Mouse (Mus musculus): ENCODE results near the gene Umad1. TPM values are rescaled to one million over a fixed set of nuclear protein-coding genes. Genes with fewer than 3 reads are reported as not detected.

Gene Umad1
- polyA plus RNA-seq, 1 experiment, result 21.9 TPM

DNA sequence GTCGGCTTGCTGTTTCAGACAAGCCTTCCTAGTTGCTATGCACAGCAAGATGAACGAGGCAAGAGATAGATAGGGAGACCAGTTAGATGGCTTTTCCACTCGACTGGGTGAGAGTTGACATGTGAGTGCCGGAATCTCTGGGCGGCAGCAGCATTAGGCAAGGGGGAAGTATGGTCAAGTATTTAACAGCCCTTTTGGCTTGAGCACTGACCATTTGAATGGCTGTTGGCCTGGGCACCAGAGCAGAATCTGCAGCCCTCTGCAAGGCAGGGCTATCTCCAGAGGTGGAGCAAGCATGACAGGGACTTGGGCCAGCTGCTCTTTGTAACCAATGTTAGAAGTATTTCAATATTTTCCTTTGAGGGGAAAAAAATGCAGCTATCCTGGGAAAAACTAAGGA, 213.8 kb downstream of the Umad1 start:
- no peaks in the 10 kb centered on the region for H3K36me3 ChIP-seq (ENCODE audit: control insufficient read depth, insufficient read depth, low read length)
- H3K4me1 ChIP-seq (ENCODE audit: control insufficient read depth, insufficient read depth, low read length), result peaks cover 4% of the 10 kb centered on the region; the same call in 1 of the 2 replicates
- TF ChIP-seq POLR2A (IDR thresholded peaks at IDR 0.05; ENCODE audit: low read depth, low read length) (no peak), CTCF (conservative IDR thresholded peaks at IDR 0.05; ENCODE audit: insufficient read depth, insufficient read length, low read depth, low read length) (no peak)
- H3K27ac ChIP-seq (ENCODE audit: insufficient read depth, low read depth, low read length), result no peak overlapping the region
- peak; percentile 39 for DNase-seq
- H3K27me3 ChIP-seq (replicated peaks; ENCODE audit: control insufficient read depth, insufficient read depth, low read length), result no peaks in the 10 kb centered on the region
- whole genome bisulfite sequencing, result 36% methylated on average over 5 of the region's 5 CpGs
- H3K4me3 ChIP-seq (ENCODE audit: insufficient read depth, low read depth, low read length), result no peak overlapping the region

DNA sequence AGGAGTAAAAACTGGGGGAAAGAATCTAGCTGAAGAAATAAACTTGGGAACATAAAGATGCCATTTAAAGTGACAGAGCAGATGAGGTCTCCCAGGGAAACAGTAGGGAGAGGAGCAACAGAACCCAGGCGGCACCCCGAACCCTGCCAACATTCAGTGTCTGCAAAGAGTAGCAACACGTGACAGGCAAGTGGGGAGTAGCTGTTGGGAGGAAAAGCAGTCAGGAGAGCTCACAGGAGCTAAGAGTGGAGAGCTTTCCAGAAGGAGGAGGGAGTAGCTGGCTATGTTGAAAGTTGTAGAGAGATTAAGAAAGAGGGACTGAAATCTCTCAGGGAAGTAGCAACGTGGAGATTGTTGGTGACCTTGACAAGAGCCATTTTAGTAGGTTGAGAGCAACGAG, 214.4 kb downstream of the Umad1 start:
- H3K4me1 ChIP-seq (ENCODE audit: control insufficient read depth, insufficient read depth, low read length), result peaks cover 4% of the 10 kb centered on the region; the same call in 1 of the 2 replicates
- TF ChIP-seq POLR2A (IDR thresholded peaks at IDR 0.05; ENCODE audit: low read depth, low read length) (no peak), CTCF (conservative IDR thresholded peaks at IDR 0.05; ENCODE audit: insufficient read depth, insufficient read length, low read depth, low read length) (no peak)
- WGBS, result 39% methylated on average over 5 of the region's 5 CpGs
- no peaks in the 10 kb centered on the region for H3K36me3 ChIP-seq (ENCODE audit: control insufficient read depth, insufficient read depth, low read length)
- H3K27ac ChIP-seq (ENCODE audit: insufficient read depth, low read depth, low read length), result no peak overlapping the region
- peak; percentile 12 for DNase-seq
- no peak overlapping the region for H3K4me3 ChIP-seq (ENCODE audit: insufficient read depth, low read depth, low read length)
- no peaks in the 10 kb centered on the region for H3K27me3 ChIP-seq (replicated peaks; ENCODE audit: control insufficient read depth, insufficient read depth, low read length)

DNA sequence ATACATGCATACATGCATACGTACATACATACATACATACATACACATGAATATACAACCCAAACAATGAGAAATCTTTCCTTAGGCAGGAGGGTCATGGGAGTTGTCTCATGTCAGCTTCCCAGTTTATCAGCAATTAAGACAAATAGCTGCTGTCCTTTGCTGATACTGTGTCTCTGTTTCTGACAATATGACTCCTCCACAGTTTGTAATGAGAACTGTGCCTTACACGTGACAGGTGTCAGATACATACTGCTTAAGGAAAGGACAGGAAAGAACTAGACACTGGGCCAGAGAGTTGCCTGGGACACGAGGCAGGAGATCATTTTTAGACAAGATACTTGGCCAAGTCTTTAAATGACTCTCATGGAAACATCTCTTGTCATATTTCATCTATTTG, 215.2 kb downstream of the Umad1 start:
- peaks cover 4% of the 10 kb centered on the region; the same call in 1 of the 2 replicates for H3K4me1 ChIP-seq (ENCODE audit: control insufficient read depth, insufficient read depth, low read length)
- DNase-seq, result no peak
- H3K36me3 ChIP-seq (ENCODE audit: control insufficient read depth, insufficient read depth, low read length), result no peaks in the 10 kb centered on the region
- WGBS, result 76% methylated on average over 3 of the region's 3 CpGs
- TF ChIP-seq POLR2A (IDR thresholded peaks at IDR 0.05; ENCODE audit: low read depth, low read length) (no peak), CTCF (conservative IDR thresholded peaks at IDR 0.05; ENCODE audit: insufficient read depth, insufficient read length, low read depth, low read length) (no peak)
- H3K4me3 ChIP-seq (ENCODE audit: insufficient read depth, low read depth, low read length), result no peak overlapping the region
- no peaks in the 10 kb centered on the region for H3K27me3 ChIP-seq (replicated peaks; ENCODE audit: control insufficient read depth, insufficient read depth, low read length)
- H3K27ac ChIP-seq (ENCODE audit: insufficient read depth, low read depth, low read length), result no peak overlapping the region

DNA sequence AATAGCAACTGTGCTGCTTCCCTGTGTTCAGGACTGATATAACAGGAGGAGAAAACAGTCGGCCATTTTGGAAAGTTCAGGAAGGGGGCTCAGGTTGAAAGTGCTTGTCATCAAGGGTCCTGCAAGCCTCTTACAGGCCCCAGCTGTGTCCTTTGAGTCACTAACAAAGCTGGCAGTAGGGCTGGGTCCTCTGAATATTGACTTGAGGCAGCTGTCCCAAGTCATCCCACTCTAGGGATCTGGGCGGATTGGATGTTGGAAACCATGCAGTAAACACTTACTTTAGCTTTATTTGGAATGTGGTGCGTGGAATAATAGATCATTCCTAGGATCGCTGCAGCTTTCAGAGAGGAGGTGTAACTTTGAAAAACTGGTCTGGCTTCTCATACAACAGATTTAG, 215.7 kb downstream of the Umad1 start:
- TF ChIP-seq CTCF (conservative IDR thresholded peaks at IDR 0.05; ENCODE audit: insufficient read depth, insufficient read length, low read depth, low read length), result no peak
- TF ChIP-seq POLR2A (IDR thresholded peaks at IDR 0.05; ENCODE audit: low read depth, low read length), result no peak
- WGBS, result 79% methylated on average over 4 of the region's 4 CpGs
- no peak overlapping the region for H3K4me3 ChIP-seq (ENCODE audit: insufficient read depth, low read depth, low read length)

DNA sequence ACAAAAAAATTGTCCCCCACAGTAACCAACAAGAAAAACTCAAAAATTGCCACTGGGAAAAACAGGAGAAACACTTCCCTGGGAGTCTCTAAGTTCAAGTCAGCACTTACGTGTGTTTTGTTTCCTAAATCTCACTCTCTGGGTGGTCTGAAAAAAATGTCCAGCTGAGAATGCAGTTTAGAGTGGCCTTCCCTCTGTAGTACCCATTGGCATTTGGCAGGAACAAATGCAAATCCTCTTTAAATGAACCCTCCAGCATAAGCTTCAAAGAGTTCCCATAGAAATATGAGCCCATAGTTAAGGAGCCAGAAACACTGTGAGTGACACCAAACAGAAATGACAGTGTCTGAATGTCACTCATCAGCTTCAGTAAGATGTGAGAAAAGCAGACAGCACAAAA, 220.1 kb downstream of the Umad1 start:
- WGBS, result 76% methylated on average over 1 of the region's 1 CpGs
- Histone ChIP-seq H3K4me1 (ENCODE audit: control insufficient read depth, insufficient read depth, low read length) (no peaks in the 10 kb centered on the region), H3K27me3 (replicated peaks; ENCODE audit: control insufficient read depth, insufficient read depth, low read length) (no peaks in the 10 kb centered on the region), H3K27ac (ENCODE audit: insufficient read depth, low read depth, low read length) (no peak overlapping the region), H3K36me3 (ENCODE audit: control insufficient read depth, insufficient read depth, low read length) (no peaks in the 10 kb centered on the region), H3K4me3 (ENCODE audit: insufficient read depth, low read depth, low read length) (no peak overlapping the region)
- DNase-seq, result no peak
- no peak for TF ChIP-seq CTCF (conservative IDR thresholded peaks at IDR 0.05; ENCODE audit: insufficient read depth, insufficient read length, low read depth, low read length)
- TF ChIP-seq POLR2A (IDR thresholded peaks at IDR 0.05; ENCODE audit: low read depth, low read length), result no peak

More for the DNA sequence above, 215.7 kb downstream of the Umad1 start:
- Histone ChIP-seq H3K27me3 (replicated peaks; ENCODE audit: control insufficient read depth, insufficient read depth, low read length) (no peaks in the 10 kb centered on the region), H3K4me1 (ENCODE audit: control insufficient read depth, insufficient read depth, low read length) (peaks cover under 1% of the 10 kb centered on the region; the same call in 1 of the 2 replicates), H3K27ac (ENCODE audit: insufficient read depth, low read depth, low read length) (no peak overlapping the region), H3K36me3 (ENCODE audit: control insufficient read depth, insufficient read depth, low read length) (no peaks in the 10 kb centered on the region)
- DNase-seq, result no peak

DNA sequence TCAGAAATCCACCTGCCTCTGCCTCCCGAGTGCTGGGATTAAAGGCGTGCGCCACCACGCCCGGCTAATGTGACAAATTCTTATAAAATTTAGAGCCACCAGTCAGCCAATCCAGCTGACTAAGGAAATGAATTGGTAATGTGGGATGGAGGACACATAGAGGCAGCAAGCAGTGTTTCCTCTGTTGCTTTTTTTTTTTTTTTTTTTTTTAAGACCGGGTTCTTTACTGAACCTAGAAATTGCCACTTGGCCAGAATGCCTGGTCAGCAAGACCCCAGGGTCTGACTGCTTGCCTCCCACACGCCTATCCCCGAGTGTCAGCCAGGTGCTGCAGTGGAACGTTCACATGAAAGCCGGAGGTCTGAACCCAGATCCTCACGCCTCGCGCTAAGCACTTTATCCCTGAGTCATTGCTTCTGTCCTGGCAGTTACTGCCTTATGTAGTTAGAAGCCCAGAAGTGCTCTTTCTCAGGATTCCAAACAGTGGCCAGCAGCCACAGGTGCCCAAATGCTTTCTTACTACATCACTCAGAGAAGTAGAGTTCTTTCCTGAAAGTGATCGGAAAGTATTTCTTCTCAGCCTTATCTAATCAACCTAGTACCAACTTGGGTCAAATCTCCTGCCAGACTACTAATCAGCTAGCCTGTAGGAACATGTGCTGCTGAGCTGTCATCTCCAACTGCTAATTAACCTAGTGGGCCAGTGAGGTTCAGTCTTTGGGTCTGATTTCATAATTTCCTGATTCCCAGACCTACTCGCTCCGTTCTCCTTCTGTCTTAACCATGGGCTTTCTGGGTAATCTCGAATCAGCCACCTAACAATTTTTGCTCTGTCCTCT, 225.6 kb downstream of the Umad1 start:
- no peak overlapping the region for H3K4me3 ChIP-seq (ENCODE audit: insufficient read depth, low read depth, low read length)
- no peaks in the 10 kb centered on the region for H3K27me3 ChIP-seq (replicated peaks; ENCODE audit: control insufficient read depth, insufficient read depth, low read length)
- TF ChIP-seq POLR2A (IDR thresholded peaks at IDR 0.05; ENCODE audit: low read depth, low read length) (no peak), CTCF (conservative IDR thresholded peaks at IDR 0.05; ENCODE audit: insufficient read depth, insufficient read length, low read depth, low read length) (no peak)
- 83% methylated on average over 17 of the region's 17 CpGs for WGBS
- H3K27ac ChIP-seq (ENCODE audit: insufficient read depth, low read depth, low read length), result no peak overlapping the region
- DNase-seq, result no peak
- no peaks in the 10 kb centered on the region for H3K4me1 ChIP-seq (ENCODE audit: control insufficient read depth, insufficient read depth, low read length)
- H3K36me3 ChIP-seq (ENCODE audit: control insufficient read depth, insufficient read depth, low read length), result no peaks in the 10 kb centered on the region

DNA sequence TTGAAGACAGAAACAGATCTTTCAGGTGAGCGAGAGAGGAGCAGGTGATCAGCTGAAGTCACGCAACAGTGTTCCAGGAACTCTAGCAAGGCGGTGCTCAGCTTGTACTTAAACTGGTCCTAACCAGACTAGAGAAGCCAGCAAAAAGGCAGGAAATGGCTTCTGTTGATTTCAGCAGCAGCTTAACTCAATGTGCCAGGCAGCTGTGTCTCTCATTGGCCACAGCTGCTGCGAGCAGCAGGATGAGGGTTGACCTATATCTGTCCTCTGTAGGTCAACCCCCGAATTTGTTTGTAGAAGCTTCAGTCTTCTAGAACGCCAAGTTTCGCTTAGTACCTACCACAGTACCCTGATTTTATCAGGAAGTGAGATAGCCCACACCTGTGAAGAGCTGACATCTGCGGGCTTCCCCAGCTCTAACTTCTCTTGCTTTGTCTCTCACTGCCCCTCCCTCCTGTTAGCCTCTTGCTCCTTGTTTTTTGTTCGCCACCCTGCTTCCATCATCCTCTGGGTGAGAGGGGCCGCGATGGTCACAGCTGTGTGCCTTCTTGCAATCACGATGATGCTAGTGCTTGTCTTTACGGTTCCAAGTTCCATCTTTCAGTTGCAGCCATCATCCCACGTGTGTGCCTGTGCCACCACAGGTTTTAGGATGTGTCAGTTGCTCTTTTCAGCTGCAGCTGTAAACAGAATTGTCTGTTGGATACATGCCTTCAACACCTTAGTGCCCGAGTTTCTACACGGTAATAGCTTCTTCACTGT, 226.5 kb downstream of the Umad1 start:
- no peak overlapping the region for H3K4me3 ChIP-seq (ENCODE audit: insufficient read depth, low read depth, low read length)
- DNase-seq, result no peak
- TF ChIP-seq POLR2A (IDR thresholded peaks at IDR 0.05; ENCODE audit: low read depth, low read length), result no peak
- no peak for TF ChIP-seq CTCF (conservative IDR thresholded peaks at IDR 0.05; ENCODE audit: insufficient read depth, insufficient read length, low read depth, low read length)
- no peaks in the 10 kb centered on the region for H3K36me3 ChIP-seq (ENCODE audit: control insufficient read depth, insufficient read depth, low read length)
- H3K4me1 ChIP-seq (ENCODE audit: control insufficient read depth, insufficient read depth, low read length), result no peaks in the 10 kb centered on the region
- 78% methylated on average over 16 of the region's 16 CpGs for WGBS
- H3K27me3 ChIP-seq (replicated peaks; ENCODE audit: control insufficient read depth, insufficient read depth, low read length), result no peaks in the 10 kb centered on the region
- H3K27ac ChIP-seq (ENCODE audit: insufficient read depth, low read depth, low read length), result no peak overlapping the region

All from kidney, adult 2 months (tissue).